Comparison of ENCODE assay signal across 14 mouse cellular contexts in the genomic region with DNA sequence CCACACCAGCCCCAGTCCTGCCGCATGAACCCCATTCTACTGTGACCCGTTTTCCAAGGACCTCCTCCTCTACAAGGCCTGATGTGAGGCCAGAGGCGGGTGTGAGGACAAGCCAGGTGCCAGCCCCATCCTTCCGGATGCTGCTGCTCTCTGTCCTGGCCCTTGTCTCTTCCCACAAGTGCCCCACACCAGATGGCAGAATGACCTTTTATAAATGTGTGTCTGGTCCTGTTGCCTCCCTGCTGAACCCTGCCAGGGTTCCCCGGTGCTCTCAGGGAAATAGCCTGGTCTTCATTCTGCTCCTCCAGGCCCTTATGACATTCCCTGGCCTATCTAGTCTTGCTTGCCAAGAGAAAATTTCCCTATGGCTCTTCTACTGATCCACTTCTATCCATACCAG.
DNase-seq lines count a peak whose midpoint lies in the region; ATAC-seq lines count a peak whose summit lies in the region.
"Had no signal": no experiment of that assay in that cellular context is flagged by ENCODE, and none has a peak within 500 bp of the region (broad histone marks: within the 10 kb centered on the region; RNA-seq: fewer than 3 reads in every experiment).

No protein-coding gene starts in this region.

- peak; percentile 67 to 72 for DNase-seq in cerebellum, adult 18-20 months
- peak; percentile 81 for DNase-seq in brain, adult 2 months (ENCODE audit: low read depth, low spot score)
- peak; percentile 81 for DNase-seq in cerebellum, adult 9-10 months
- DNase-seq in cerebellum, postnatal 36 days = peak; percentile 56 to 63
- DNase-seq in right cerebral cortex, postnatal 4 days = no peak
- no peak for DNase-seq in lung, adult 18-20 months
- DNase-seq: adrenal gland, adult 2 months; adrenal gland, postnatal 25 days; embryo, embryonic 11 days; gastrocnemius, postnatal 25 days; kidney, adult 18-20 months had no signal

- no peak for ATAC-seq in cerebellum, adult (ENCODE audit: insufficient number of reproducible peaks, low FRiP score, low TSS enrichment)
- ATAC-seq: forebrain, embryonic 14.5 days; intestine, embryonic 15.5 days had no signal

Comparison
In these comparisons a context has a peak if more than half of its experiments do, and no peak if none do; other contexts are left out.
1. DNase-seq: peak in cerebellum, adult 18-20 months (2 of 2), brain, adult 2 months (single experiment), cerebellum, adult 9-10 months (single experiment) and cerebellum, postnatal 36 days (2 of 2); none in right cerebral cortex, postnatal 4 days (single experiment) and lung, adult 18-20 months (0 of 2).